Mouse (Mus musculus): Measurements from ENCODE around the gene Psmb11.

DNA sequence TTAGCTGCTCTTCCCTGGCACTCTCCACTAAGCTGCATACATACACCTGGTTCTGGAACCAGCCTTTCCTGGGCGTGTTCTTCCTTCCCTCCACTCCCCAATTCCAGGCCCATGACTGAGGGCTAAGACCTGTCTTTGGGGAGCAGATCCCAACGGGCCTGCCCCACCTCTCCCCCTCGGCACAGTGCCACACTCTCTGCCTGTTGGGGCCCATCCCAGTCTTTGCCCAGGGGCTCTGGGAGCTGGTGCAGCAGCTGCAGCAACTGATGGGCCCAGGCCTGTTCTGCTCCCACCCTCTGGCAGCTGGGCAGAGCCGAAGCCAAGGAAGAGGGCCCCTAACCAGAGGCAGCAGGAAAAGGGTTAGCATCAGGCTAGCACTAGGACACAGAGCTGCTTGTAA is 47.0 kb upstream of the Psmb11 start:
- TF ChIP-seq CTCF (conservative IDR thresholded peaks at IDR 0.05; ENCODE audit: low read length) (no peak), NANOG (IDR thresholded peaks at IDR 0.05; ENCODE audit: borderline replicate concordance, low read length) (no peak)

All from E14TG2a.4 (cell line).